Mouse (Mus musculus): ENCODE measurements around the gene F2r. TPM values are rescaled to one million over a fixed set of nuclear protein-coding genes. Genes with fewer than 3 reads are reported as not detected.
A peak's percentile ranks its signal among the peaks of the same experiment; 100 is the strongest.

F2r gene
- polyA plus RNA-seq, 1 experiment from 2014 or later = 134 TPM

DNA sequence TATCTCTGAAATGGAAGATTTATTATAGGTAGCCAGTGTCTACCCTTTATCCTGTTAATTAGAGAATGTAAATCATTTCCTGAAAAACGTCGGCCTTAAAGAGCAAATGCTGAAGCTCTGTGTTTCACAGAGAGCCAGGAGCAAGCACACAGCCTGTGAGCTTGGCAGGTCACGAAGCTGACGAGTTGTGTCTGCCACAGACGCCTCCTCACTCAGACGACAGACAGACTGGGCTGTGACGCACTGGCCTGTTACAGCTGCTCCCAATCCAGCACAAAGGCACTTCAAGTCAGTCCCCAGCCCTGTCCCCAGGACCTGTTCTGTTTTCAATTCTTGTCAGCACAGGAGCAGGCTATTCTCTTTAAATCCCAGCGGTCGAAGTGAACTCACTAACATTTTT, 37.0 kb upstream of the F2r start:
- ATAC-seq (peak; percentile 84), DNase-seq (ENCODE audit: low spot score) (peak; percentile 68)
- TF ChIP-seq CTCF (IDR thresholded peaks at IDR 0.05) = no peak
- TF ChIP-seq EP300 (IDR thresholded peaks at IDR 0.05) = no peak
- Histone ChIP-seq H3K9ac (replicated peaks; ENCODE audit: low read depth) (no peak overlapping the region), H3K27me3 (replicated peaks; ENCODE audit: insufficient read depth, low read length) (no peaks in the 10 kb centered on the region), H3K4me3 (ENCODE audit: low read depth, low read length) (no peak overlapping the region), H3K9me3 (ENCODE audit: low read length) (no peaks in the 10 kb centered on the region), H3K4me1 (ENCODE audit: insufficient read depth, low read depth, low read length) (no peaks in the 10 kb centered on the region), H3K27ac (ENCODE audit: low read length) (no peak overlapping the region), H3K36me3 (ENCODE audit: insufficient read depth, low read length) (no peaks in the 10 kb centered on the region), H3K4me2 (replicated peaks; ENCODE audit: low read depth, low read length) (0 out of 2 replicates have a peak overlapping the region, but pooled peaks have one; percentile 1)
- WGBS = 31% methylated on average over 9 of the region's 9 CpGs

GRCm38 (mm10) chr13:95653696-95654095, 35.4 kb upstream of the F2r start:
- Histone ChIP-seq H3K4me2 (replicated peaks; ENCODE audit: low read depth, low read length) (no peak overlapping the region), H3K4me3 (ENCODE audit: low read depth, low read length) (no peak overlapping the region), H3K4me1 (ENCODE audit: insufficient read depth, low read depth, low read length) (no peaks in the 10 kb centered on the region), H3K9ac (replicated peaks; ENCODE audit: low read depth) (no peak overlapping the region), H3K36me3 (ENCODE audit: insufficient read depth, low read length) (no peaks in the 10 kb centered on the region), H3K27me3 (replicated peaks; ENCODE audit: insufficient read depth, low read length) (no peaks in the 10 kb centered on the region), H3K9me3 (ENCODE audit: low read length) (no peaks in the 10 kb centered on the region), H3K27ac (ENCODE audit: low read length) (no peak overlapping the region)
- DNase-seq (ENCODE audit: low spot score) = no peak
- no peak for TF ChIP-seq CTCF (IDR thresholded peaks at IDR 0.05)
- TF ChIP-seq EP300 (IDR thresholded peaks at IDR 0.05) = no peak
- 70% methylated on average over 4 of the region's 4 CpGs for WGBS
- no peak for ATAC-seq

GRCm38 (mm10) chr13:95651870-95652668, 33.8 kb upstream of the F2r start:
- no peaks in the 10 kb centered on the region for H3K4me1 ChIP-seq (ENCODE audit: insufficient read depth, low read depth, low read length)
- no peaks in the 10 kb centered on the region for H3K36me3 ChIP-seq (ENCODE audit: insufficient read depth, low read length)
- no peaks in the 10 kb centered on the region for H3K9me3 ChIP-seq (ENCODE audit: low read length)
- no peak overlapping the region for H3K9ac ChIP-seq (replicated peaks; ENCODE audit: low read depth)
- no peak for DNase-seq (ENCODE audit: low spot score)
- no peak overlapping the region for H3K27ac ChIP-seq (ENCODE audit: low read length)
- no peak for ATAC-seq
- H3K4me3 ChIP-seq (ENCODE audit: low read depth, low read length) = no peak overlapping the region
- no peak overlapping the region for H3K4me2 ChIP-seq (replicated peaks; ENCODE audit: low read depth, low read length)
- no peaks in the 10 kb centered on the region for H3K27me3 ChIP-seq (replicated peaks; ENCODE audit: insufficient read depth, low read length)
- 70% methylated on average over 7 of the region's 7 CpGs for WGBS
- TF ChIP-seq EP300 (IDR thresholded peaks at IDR 0.05) (no peak), CTCF (IDR thresholded peaks at IDR 0.05) (no peak)

- H3K36me3 ChIP-seq (ENCODE audit: insufficient read depth, low read length) = no peaks in the 10 kb centered on the region
- no peaks in the 10 kb centered on the region for H3K4me1 ChIP-seq (ENCODE audit: insufficient read depth, low read depth, low read length)
- WGBS = 94% methylated on average over 3 of the region's 3 CpGs
- no peaks in the 10 kb centered on the region for H3K9me3 ChIP-seq (ENCODE audit: low read length)
- no peak overlapping the region for H3K4me2 ChIP-seq (replicated peaks; ENCODE audit: low read depth, low read length)
- ATAC-seq (no peak), DNase-seq (ENCODE audit: low spot score) (no peak)
- H3K27me3 ChIP-seq (replicated peaks; ENCODE audit: insufficient read depth, low read length) = no peaks in the 10 kb centered on the region
- no peak overlapping the region for H3K4me3 ChIP-seq (ENCODE audit: low read depth, low read length)
- TF ChIP-seq CTCF (IDR thresholded peaks at IDR 0.05) = no peak
- no peak for TF ChIP-seq EP300 (IDR thresholded peaks at IDR 0.05)
- H3K27ac ChIP-seq (ENCODE audit: low read length) = no peak overlapping the region
- H3K9ac ChIP-seq (replicated peaks; ENCODE audit: low read depth) = no peak overlapping the region
These were observed 31.7 kb upstream of the F2r start for GRCm38 (mm10) chr13:95649941-95650340.

DNA sequence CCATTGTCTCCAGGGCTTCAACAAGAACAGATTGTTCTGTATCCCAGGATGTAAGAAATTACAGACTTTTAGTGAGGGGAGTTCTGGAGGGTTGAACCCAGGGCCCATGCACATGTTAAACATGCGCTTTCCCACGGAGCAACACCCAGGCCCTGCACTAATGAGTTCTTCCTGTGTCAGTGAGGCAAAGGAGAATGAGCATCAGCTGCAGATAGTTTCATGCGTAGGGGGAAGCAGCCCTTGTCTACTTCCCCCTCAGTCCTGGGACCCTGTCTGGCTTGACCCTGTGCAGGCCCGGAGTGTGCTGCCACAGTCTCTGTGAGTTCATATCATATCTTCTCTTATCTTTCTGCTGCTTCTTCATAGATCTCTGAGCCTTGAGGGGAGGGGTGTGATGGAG, 29.0 kb upstream of the F2r start:
- no peak overlapping the region for H3K27ac ChIP-seq (ENCODE audit: low read length)
- no peak overlapping the region for H3K4me3 ChIP-seq (ENCODE audit: low read depth, low read length)
- no peaks in the 10 kb centered on the region for H3K9me3 ChIP-seq (ENCODE audit: low read length)
- no peaks in the 10 kb centered on the region for H3K36me3 ChIP-seq (ENCODE audit: insufficient read depth, low read length)
- H3K4me2 ChIP-seq (replicated peaks; ENCODE audit: low read depth, low read length) = no peak overlapping the region
- H3K27me3 ChIP-seq (replicated peaks; ENCODE audit: insufficient read depth, low read length) = no peaks in the 10 kb centered on the region
- no peaks in the 10 kb centered on the region for H3K4me1 ChIP-seq (ENCODE audit: insufficient read depth, low read depth, low read length)
- H3K9ac ChIP-seq (replicated peaks; ENCODE audit: low read depth) = no peak overlapping the region
- 65% methylated on average over 4 of the region's 4 CpGs for WGBS
- TF ChIP-seq EP300 (IDR thresholded peaks at IDR 0.05) = no peak
- TF ChIP-seq CTCF (IDR thresholded peaks at IDR 0.05) = no peak
- DNase-seq (ENCODE audit: low spot score) (no peak), ATAC-seq (no peak)

DNA sequence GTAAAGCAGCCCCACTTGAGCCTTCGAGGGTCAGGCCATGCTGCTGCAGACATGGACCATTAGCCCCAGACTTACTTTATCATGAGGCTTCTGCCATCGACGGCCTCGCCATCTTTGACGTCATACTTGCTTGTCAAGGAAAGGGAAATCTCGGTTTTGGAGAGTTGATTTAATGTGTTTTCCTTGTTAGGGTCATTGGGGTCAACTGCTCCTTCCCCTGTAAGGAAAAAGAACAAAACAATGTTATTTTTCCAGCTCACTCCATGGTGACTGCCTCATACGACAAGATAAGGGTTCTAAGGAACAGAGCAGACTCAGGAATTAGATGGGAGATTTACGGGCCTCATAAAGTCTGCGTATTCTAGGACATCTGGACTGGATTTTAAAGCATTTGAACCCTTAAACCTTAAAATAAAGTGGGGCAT, 28.4 kb upstream of the F2r start:
- Histone ChIP-seq H3K27ac (ENCODE audit: low read length) (no peak overlapping the region), H3K36me3 (ENCODE audit: insufficient read depth, low read length) (no peaks in the 10 kb centered on the region), H3K9ac (replicated peaks; ENCODE audit: low read depth) (no peak overlapping the region), H3K4me3 (ENCODE audit: low read depth, low read length) (no peak overlapping the region), H3K27me3 (replicated peaks; ENCODE audit: insufficient read depth, low read length) (no peaks in the 10 kb centered on the region), H3K4me1 (ENCODE audit: insufficient read depth, low read depth, low read length) (no peaks in the 10 kb centered on the region; the same call in 1 of the 2 replicates), H3K4me2 (replicated peaks; ENCODE audit: low read depth, low read length) (no peak overlapping the region), H3K9me3 (ENCODE audit: low read length) (no peaks in the 10 kb centered on the region)
- TF ChIP-seq EP300 (IDR thresholded peaks at IDR 0.05) (no peak), CTCF (IDR thresholded peaks at IDR 0.05) (no peak)
- no peak for DNase-seq (ENCODE audit: low spot score)
- WGBS = 50% methylated on average over 9 of the region's 9 CpGs
- ATAC-seq = no peak

Measured in lung, postnatal 0 days (tissue).